Mouse (Mus musculus) hindbrain, postnatal 0 days (tissue): ENCODE measurements at regions not wholly inside any gene's neighbourhood (a gene's known extent, or its start where the extent isn't known, plus 50 kb on each side); places are given as distances from the start of the nearest gene placed in this dataset.

Source experiments
- ATAC-seq: fragments of 200-750 bp; cut with Nextera tagmentation; 2 replicates; pipeline ENCODE4 v1.8.0; 2017; ENCODE audit warnings: mild to moderate bottlenecking, moderate TSS enrichment, moderate library complexity
- DNase-seq: peaks from one replicate; pipeline ENCODE4 v3.0.0-alpha.2; 2015; ENCODE audit warnings: low spot score
- H3K27ac ChIP-seq: fragments of 300-500 bp; sonication (generic); 2 replicates; pipeline ENCODE4 v1.5.1; 2014; ENCODE audit warnings: mild to moderate bottlenecking
- H3K27me3 ChIP-seq: fragments of 300-500 bp; sonication (generic); 2 replicates; pipeline ENCODE4 v1.6.1; 2014; ENCODE audit warnings: low read length, mixed read lengths; ENCODE audit not compliant: insufficient read depth
- H3K36me3 ChIP-seq: fragments of 300-500 bp; sonication (generic); 2 replicates; pipeline ENCODE4 v1.6.1; 2014; ENCODE audit warnings: low read length, mixed read lengths; ENCODE audit not compliant: insufficient read depth
- H3K4me1 ChIP-seq: fragments of 300-500 bp; sonication (generic); 2 replicates; pipeline ENCODE4 v1.6.1; 2014; ENCODE audit warnings: antibody characterized with exemption, low read length, mixed read lengths; ENCODE audit not compliant: insufficient read depth
- H3K4me2 ChIP-seq: fragments of 300-500 bp; sonication (generic); 2 replicates; pipeline ENCODE4 v1.6.1; 2014; ENCODE audit warnings: low read depth, mild to moderate bottlenecking, low read length, moderate library complexity, mixed read lengths
- H3K4me3 ChIP-seq: fragments of 300-500 bp; sonication (generic); 2 replicates; pipeline ENCODE4 v1.5.1; 2014; ENCODE audit warnings: low read length
- H3K9ac ChIP-seq: fragments of 300-500 bp; sonication (generic); replicated peaks from 2 replicates; pipeline ENCODE4 v1.6.1; 2014; ENCODE audit warnings: mild to moderate bottlenecking, low read length, moderate library complexity, mixed read lengths
- H3K9me3 ChIP-seq: fragments of 300-500 bp; sonication (generic); 2 replicates; pipeline ENCODE4 v1.6.1; 2016; ENCODE audit warnings: low read length, mixed read lengths
- CTCF ChIP-seq: IDR thresholded peaks from 2 replicates; pipeline ENCODE4 v1.5.1; 2016; ENCODE audit warnings: antibody characterized with exemption, control low read depth, low read depth
- WGBS: fragments of 180-500 bp; shearing (Covaris S2); extraction: QIAGEN DNeasy Blood & Tissue Kit; methylation state at CpG from one replicate; pipeline ENCODE4 v1.1.7; 2014; 5-methylcytosine and 5-hydroxymethylcytosine counted together

DNA sequence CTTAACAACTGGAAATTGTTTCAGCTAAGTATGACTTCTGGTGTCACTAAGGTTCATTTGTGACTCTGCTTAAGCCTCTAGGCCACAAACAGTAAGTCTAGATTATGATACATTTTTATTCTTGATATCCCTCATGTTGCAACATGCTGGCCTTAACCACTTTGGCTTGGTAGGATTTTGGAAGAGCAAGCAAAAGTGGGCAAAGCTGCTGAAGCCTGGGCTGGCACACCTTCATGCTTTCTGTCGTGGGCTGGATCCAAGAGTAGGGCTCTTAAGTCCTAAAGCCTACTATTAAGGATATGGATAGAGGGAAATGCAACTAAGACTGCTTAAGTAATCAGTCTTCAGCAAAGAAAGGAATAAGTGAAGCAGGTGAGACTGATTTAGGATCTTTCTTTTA is 923.6 kb downstream of the Slc22a22 start:
- H3K9me3 ChIP-seq: no peaks in the 10 kb centered on the region
- no peak overlapping the region for H3K4me3 ChIP-seq
- H3K36me3 ChIP-seq: no peaks in the 10 kb centered on the region
- 68% methylated on average over 1 of the region's 1 CpGs for WGBS
- no peaks in the 10 kb centered on the region for H3K4me1 ChIP-seq
- H3K27ac ChIP-seq: no peak overlapping the region
- DNase-seq: no peak
- H3K4me2 ChIP-seq: no peak overlapping the region
- TF ChIP-seq CTCF: no peak
- H3K9ac ChIP-seq: no peak overlapping the region
- ATAC-seq: no peak
- H3K27me3 ChIP-seq: no peaks in the 10 kb centered on the region

DNA sequence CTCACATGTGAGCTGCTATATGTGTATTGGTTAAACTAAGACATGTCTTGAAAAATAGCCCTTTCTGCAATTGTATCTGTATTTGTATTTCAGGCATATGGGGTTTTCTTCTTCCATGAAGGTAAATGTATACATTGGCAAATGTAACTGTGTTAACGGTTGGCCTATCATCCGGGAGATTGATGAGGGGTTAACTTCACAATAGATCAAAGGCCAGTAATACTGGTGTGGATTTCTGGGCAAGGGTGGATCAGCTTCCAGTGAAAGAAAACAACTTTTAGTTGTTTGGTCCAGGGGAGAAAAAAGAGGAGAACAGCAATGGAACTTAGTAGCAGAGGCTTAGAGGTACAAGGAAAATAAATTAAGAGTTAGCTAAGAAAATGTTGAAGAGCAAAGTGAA is 945.9 kb downstream of the Slc22a22 start:
- H3K9ac ChIP-seq: no peak overlapping the region
- WGBS: 44% methylated on average over 2 of the region's 2 CpGs
- no peak overlapping the region for H3K27ac ChIP-seq
- no peaks in the 10 kb centered on the region for H3K27me3 ChIP-seq
- no peak overlapping the region for H3K4me2 ChIP-seq
- DNase-seq (no peak), ATAC-seq (no peak)
- TF ChIP-seq CTCF: no peak
- no peaks in the 10 kb centered on the region for H3K36me3 ChIP-seq
- H3K4me1 ChIP-seq: no peaks in the 10 kb centered on the region
- H3K9me3 ChIP-seq: no peaks in the 10 kb centered on the region
- H3K4me3 ChIP-seq: no peak overlapping the region

DNA sequence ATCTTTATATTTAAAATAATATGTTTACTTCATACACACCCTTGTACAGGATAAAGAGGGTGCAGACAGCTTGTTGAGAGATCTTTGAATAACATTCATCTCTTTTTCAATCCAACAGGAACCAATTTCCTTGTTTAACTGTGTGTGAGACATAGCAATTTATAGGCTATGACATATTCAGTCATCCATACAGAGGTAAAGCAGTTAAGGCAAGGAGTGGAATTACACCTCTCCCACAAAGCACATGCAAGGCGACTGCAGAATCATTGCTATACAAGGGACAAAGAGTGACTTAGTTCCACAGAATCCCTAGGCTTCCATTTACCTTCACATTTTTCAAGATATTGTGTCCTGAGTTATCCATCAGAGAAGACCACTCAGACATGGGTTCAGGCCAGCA is 959.0 kb downstream of the Slc22a22 start:
- no peak overlapping the region for H3K4me2 ChIP-seq
- no peak overlapping the region for H3K27ac ChIP-seq
- no peak for DNase-seq
- no peaks in the 10 kb centered on the region for H3K36me3 ChIP-seq
- no peaks in the 10 kb centered on the region for H3K27me3 ChIP-seq
- no peaks in the 10 kb centered on the region for H3K4me1 ChIP-seq
- H3K9me3 ChIP-seq: no peaks in the 10 kb centered on the region
- ATAC-seq: no peak
- no peak for TF ChIP-seq CTCF
- 94% methylated on average over 1 of the region's 1 CpGs for WGBS
- H3K9ac ChIP-seq: no peak overlapping the region
- H3K4me3 ChIP-seq: no peak overlapping the region

DNA sequence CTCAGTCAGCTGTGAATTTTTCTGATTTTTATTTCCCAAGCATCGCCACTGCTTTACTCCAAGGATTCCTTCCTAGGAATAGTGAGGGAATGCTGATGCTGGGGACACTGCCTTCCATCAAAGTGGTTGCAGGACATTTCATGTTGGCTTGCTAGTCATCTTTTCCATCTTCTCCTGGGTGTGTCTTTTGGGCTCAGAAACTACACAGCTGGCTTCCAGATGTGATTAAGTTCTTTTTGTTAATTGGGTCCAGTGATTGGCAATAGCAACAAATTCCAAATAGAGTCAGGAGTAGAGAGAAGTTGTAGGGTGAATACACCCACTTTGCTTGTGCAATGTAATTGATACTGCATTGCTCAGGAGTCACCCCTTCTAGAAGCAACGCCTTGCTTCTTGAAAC is 961.3 kb downstream of the Slc22a22 start:
- no peaks in the 10 kb centered on the region for H3K27me3 ChIP-seq
- no peak overlapping the region for H3K27ac ChIP-seq
- no peak for ATAC-seq
- no peaks in the 10 kb centered on the region for H3K9me3 ChIP-seq
- 83% methylated on average over 2 of the region's 2 CpGs for WGBS
- no peak for DNase-seq
- no peak overlapping the region for H3K4me2 ChIP-seq
- no peak for TF ChIP-seq CTCF
- no peaks in the 10 kb centered on the region for H3K36me3 ChIP-seq
- H3K4me1 ChIP-seq: no peaks in the 10 kb centered on the region
- H3K4me3 ChIP-seq: no peak overlapping the region
- no peak overlapping the region for H3K9ac ChIP-seq

DNA sequence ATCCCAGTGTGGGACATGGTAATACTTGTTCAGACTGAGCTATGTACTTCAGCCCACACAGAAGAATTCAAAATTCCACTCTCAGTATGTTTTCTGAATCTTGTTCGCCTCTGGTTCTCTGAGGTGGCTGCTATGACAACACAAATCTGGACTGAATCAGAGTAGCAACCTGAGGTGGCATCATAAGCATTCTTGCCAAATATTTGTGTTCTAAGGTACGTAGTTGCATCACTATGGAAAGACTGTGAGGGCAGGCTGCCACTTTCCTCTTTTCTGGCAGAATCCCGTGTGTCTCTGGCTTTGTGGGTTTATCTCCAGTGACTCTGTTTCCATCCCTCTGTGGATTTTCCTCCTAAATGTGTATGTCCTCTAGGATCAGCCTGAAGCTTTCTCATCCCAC is 978.7 kb downstream of the Slc22a22 start:
- Histone ChIP-seq H3K36me3 (no peaks in the 10 kb centered on the region), H3K27ac (no peak overlapping the region), H3K9me3 (no peaks in the 10 kb centered on the region), H3K27me3 (no peaks in the 10 kb centered on the region), H3K4me2 (no peak overlapping the region), H3K4me3 (no peak overlapping the region), H3K4me1 (no peaks in the 10 kb centered on the region), H3K9ac (no peak overlapping the region)
- no peak for ATAC-seq
- TF ChIP-seq CTCF: no peak
- 69% methylated on average over 3 of the region's 3 CpGs for WGBS
- peak; percentile 2 for DNase-seq

DNA sequence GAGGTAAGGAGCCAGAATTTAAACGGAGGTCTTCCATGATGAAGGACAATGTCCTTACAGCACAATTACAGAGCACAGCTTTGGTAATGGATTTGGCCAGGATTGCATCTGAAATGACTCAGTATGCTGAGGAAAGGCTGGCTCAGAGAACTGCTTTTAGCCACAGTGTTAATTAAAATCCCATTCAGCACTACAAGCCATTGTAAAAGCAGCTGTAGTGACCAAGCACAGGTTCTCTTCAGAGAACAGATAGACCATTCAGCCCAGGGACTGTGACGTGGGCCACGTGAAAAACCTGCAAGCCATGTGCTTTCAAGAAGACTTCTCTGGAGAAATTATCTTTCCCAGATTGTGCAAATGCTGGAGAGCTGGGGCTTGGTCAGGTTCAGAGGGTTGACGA is 979.7 kb downstream of the Slc22a22 start:
- no peaks in the 10 kb centered on the region for H3K27me3 ChIP-seq
- no peak overlapping the region for H3K4me2 ChIP-seq
- no peak overlapping the region for H3K27ac ChIP-seq
- H3K4me3 ChIP-seq: no peak overlapping the region
- WGBS: 75% methylated on average over 4 of the region's 4 CpGs
- no peak overlapping the region for H3K9ac ChIP-seq
- no peaks in the 10 kb centered on the region for H3K9me3 ChIP-seq
- H3K4me1 ChIP-seq: no peaks in the 10 kb centered on the region
- peak; percentile 3 for DNase-seq
- H3K36me3 ChIP-seq: no peaks in the 10 kb centered on the region
- ATAC-seq: no peak
- TF ChIP-seq CTCF: no peak

DNA sequence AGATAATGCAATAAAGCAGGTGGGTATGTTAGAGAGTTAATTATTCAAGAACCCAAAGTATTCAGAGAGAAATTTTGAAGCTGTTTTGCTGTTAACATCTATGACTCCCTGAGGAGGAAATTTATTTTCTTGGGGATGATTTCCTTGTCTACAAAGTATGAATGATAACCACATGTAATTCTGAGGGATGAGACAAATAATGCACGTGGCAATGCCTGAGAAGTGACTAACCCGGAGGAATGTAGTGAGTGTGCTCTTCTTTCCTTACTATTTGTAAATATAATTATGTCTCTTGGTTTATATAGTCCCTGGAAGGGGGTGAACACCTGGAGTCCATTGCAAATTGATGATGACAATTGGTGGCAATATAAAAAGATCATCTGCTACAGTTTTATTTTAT is 981.1 kb downstream of the Slc22a22 start:
- ATAC-seq (no peak), DNase-seq (no peak)
- Histone ChIP-seq H3K9me3 (no peaks in the 10 kb centered on the region), H3K27ac (no peak overlapping the region), H3K9ac (no peak overlapping the region), H3K4me1 (no peaks in the 10 kb centered on the region), H3K36me3 (no peaks in the 10 kb centered on the region), H3K4me2 (no peak overlapping the region), H3K27me3 (no peaks in the 10 kb centered on the region), H3K4me3 (no peak overlapping the region)
- WGBS: 82% methylated on average over 2 of the region's 2 CpGs
- no peak for TF ChIP-seq CTCF

DNA sequence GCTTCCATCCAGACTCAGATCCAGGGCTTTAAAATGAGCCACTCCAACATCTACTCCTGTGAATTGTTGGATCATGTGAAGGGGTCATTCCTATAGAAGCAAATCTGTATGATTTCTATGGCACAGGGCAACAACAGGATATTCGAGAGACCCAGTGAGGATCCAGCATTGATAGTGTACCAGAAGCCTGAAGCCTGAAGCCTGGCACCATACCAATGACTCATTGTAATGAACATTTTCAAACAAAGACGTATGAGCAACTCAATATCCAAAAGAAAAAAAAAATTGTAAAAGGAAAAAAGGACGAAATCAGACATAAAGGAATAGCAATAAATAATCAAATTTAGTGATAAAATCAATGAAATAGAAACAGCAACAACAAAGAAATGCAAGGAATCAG is 991.5 kb downstream of the Slc22a22 start:
- H3K9me3 ChIP-seq: no peaks in the 10 kb centered on the region
- no peaks in the 10 kb centered on the region for H3K36me3 ChIP-seq
- H3K4me3 ChIP-seq: no peak overlapping the region
- WGBS: 81% methylated on average over 3 of the region's 3 CpGs
- no peak for TF ChIP-seq CTCF
- no peak overlapping the region for H3K9ac ChIP-seq
- no peak overlapping the region for H3K4me2 ChIP-seq
- no peak for DNase-seq
- no peaks in the 10 kb centered on the region for H3K27me3 ChIP-seq
- no peak overlapping the region for H3K27ac ChIP-seq
- no peaks in the 10 kb centered on the region for H3K4me1 ChIP-seq
- ATAC-seq: no peak
